Comparison of ENCODE assay signal across 8 mouse cellular contexts in the genomic region with DNA sequence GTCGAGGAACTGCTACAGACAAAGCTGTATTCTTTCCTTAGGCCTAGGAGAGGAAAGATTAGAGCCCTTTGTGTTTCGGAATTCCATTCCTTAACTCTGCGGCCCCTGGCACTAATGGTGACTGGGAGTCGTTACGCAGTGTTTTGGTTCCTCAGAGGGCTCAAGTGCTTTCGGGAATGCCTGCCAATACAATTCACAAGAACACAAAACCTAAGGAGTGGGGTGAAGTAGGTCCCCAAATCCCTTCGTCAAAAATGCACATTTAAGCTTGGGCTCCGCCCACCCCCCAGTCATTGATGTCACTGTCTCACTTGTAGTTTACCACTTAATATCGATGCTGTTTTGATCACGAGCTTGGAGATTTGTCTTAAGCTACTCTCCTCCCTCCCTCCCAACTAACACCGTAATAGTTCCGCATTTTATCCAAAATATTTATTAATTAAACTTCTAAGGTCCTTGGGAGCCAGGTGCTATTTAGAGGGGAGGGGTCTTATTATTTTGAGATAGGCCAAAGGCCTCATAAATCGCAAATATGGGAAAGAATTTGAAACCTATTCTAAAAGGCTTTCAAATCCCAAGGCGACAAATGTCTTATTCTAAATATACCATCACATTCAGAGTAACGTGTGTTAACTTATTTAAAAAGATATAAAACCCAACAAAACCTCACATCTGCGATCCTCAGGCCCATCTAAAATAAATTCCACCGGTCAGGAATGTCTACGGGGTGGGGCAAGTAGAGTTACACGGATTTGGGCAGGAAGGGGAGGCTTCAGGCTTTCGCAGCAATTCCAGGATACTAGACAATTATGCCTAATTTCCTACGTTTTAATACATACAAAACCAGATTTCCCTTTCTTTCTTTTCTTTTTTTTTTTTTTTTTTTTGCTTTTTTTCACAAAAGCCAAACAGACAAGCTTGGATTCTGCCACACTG.
DNase-seq lines count a peak whose midpoint lies in the region.

No protein-coding gene starts in this region.

- intact Hi-C loops in gastrocnemius, postnatal 14 days (cut with DNase I; ENCODE audit: low total_unique reads), result loop anchor here (5.0 kb wide), 1 partner anchor 75 kb away; a partner anchor contains a TSS
- intact Hi-C loops in left cerebral cortex, postnatal 25 days (cut with DNase I), result loop anchor here (1.0 kb wide), 1 partner anchor 9 kb away; no protein-coding TSS in a partner anchor

- DNase-seq in right cerebral cortex, adult 2 months (ENCODE audit: low spot score in 2 of 2), result peak; percentile 45 to 60
- no peak for DNase-seq in right cerebral cortex, postnatal 36 days (ENCODE audit: low spot score in 2 of 2)
- DNase-seq in cerebellum, postnatal 10 days, result peak; percentile 52 to 72
- DNase-seq in gastrocnemius, postnatal 14 days, result peak; percentile 25
- peak; percentile 90 for DNase-seq in induced T-regulatory cell, adult 2 months (ENCODE audit: low read depth)
- peak; percentile 55 to 63 for DNase-seq in left cerebral cortex, postnatal 25 days (ENCODE audit: low spot score in 2 of 2)
- peak; percentile 81 for DNase-seq in splenic B cell, adult 2 months (ENCODE audit: low read depth, low spot score)

- no peaks in the 10 kb centered on the region for H3K9me3 ChIP-seq in megakaryocyte, embryonic 14.5 days

- H3K27me3 ChIP-seq in megakaryocyte, embryonic 14.5 days (replicated peaks), result no peaks in the 10 kb centered on the region
- H3K27me3 ChIP-seq in splenic B cell, adult 2 months (ENCODE audit: control insufficient read depth, insufficient read depth, low read length, poor library complexity, severe bottlenecking), result no peaks in the 10 kb centered on the region

- H3K4me1 ChIP-seq in megakaryocyte, embryonic 14.5 days, result peaks cover 44% of the 10 kb centered on the region

- no peaks in the 10 kb centered on the region for H3K36me3 ChIP-seq in megakaryocyte, embryonic 14.5 days (replicated peaks; ENCODE audit: low read length)
- no peaks in the 10 kb centered on the region for H3K36me3 ChIP-seq in splenic B cell, adult 2 months (ENCODE audit: control insufficient read depth, insufficient read depth, low read length, poor library complexity, severe bottlenecking)

- peak overlapping the region; percentile 96 for H3K4me3 ChIP-seq in megakaryocyte, embryonic 14.5 days (replicated peaks)

Comparison
In these comparisons a context has a peak if more than half of its experiments do, and no peak if none do; other contexts are left out.
1. DNase-seq: peak in right cerebral cortex, adult 2 months (2 of 2), cerebellum, postnatal 10 days (2 of 2), gastrocnemius, postnatal 14 days (single experiment), induced T-regulatory cell, adult 2 months (single experiment), left cerebral cortex, postnatal 25 days (2 of 2) and splenic B cell, adult 2 months (single experiment); none in right cerebral cortex, postnatal 36 days (0 of 2).